Mouse (Mus musculus) layer of hippocampus, postnatal 14 days (tissue): ENCODE results near the gene Fip1l1. TPM values are rescaled to one million over a fixed set of nuclear protein-coding genes. Genes with fewer than 3 reads are reported as not detected.

ENCODE experiments used
- DNase-seq, 2 experiments: peaks; one replicate each; pipeline ENCODE4 v3.0.0; 2021 to 2022; ENCODE audit warnings: low spot score in 2 of 2, mixed read lengths in 1 of 2
- total RNA-seq, 2 experiments: library from RNA; stranded (reverse); gene quantifications; 2 replicates each; pipeline ENCODE4 v1.2.3; 2021

Fip1l1 gene
- total RNA-seq, 2 experiments from 2014 or later: 64.9 to 66.1 TPM

DNA sequence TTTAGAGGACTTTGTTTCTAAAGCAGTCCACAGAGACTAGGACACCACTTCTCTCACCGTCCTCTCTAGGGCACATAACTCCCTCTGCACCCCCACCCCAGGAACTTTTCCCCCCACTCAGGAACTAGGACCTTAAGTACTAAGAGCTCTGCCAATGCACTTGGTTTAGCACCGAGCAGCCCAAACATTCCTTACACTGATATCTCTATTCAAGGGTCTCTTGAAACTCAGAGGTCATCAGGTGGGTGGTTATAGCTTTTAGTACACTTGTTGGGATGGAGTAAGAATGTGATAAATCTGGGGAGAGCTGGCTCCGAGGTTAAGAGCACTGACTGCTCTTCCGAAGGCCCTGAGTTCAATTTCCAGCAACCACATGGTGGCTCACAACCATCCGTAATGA lies 77.5 kb downstream of the Fip1l1 start:
- no peak for DNase-seq

DNA sequence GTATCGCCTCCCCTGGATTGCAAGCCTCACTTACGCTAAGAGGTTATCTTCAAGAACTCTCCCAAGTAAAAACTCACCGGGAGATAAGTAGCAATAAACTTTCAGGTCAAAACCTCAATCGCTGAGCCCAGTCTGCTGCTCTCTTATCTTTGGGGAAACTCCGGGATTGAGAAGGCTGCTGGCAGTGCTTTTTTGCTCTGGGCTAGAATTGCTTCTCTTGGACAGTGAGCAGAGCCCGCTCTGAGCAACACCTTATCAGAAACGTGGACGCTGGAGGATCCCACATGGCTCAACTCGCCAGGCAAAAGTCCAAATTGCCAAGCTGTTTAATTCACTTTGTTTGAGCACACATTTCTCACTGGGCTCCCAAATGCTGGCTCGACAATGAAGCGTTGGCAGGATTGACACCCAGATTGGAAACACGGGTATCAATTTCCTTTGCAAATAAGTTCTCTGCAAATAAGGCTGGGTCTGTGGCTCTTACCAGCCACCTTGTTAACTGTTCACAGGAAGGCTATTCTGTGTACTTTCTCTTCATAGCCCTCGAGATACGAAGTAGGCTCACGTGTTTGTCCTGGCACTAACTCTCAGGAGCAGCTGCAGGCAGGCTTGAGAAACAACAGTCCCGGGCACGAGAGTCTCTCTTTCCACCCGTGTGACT lies 78.4 kb downstream of the Fip1l1 start:
- peak; percentile 19 to 81 for DNase-seq

DNA sequence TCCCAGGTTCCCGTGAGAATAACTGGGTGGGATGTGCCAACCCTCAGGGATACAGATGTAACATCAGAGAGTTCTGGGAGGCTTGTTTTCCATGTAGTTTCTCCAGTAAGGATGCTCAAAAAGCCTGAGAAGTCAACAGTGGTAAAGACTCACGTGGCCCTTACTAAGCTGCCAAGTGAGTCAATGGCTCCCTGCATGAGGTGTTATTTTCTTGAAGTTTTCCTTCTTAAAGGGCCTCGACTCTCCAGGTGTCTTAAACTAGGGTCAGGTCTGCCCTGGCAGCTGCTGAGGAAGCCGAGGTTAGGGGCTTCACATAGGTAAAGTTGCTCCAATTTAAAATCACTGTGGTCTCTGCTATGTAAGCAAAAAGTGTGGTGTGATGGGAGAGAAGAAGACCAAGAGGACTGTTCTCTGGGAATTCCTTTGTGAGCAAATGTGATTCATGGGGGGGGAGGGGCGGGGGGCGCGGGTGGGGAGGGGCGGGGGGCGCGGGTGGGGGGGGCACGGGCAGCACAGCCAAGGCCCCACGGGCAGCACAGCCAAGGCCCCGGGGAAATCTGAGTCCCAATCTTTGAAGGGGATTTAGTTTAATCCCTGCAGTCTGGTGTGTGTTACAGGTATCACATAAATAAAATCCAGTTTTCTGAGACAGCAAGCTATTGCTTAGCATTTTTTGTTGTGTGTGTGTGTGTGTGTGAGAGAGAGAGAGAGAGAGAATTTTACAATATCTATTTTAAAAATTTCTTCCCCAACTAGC lies 82.7 kb downstream of the Fip1l1 start:
- no peak for DNase-seq

DNA sequence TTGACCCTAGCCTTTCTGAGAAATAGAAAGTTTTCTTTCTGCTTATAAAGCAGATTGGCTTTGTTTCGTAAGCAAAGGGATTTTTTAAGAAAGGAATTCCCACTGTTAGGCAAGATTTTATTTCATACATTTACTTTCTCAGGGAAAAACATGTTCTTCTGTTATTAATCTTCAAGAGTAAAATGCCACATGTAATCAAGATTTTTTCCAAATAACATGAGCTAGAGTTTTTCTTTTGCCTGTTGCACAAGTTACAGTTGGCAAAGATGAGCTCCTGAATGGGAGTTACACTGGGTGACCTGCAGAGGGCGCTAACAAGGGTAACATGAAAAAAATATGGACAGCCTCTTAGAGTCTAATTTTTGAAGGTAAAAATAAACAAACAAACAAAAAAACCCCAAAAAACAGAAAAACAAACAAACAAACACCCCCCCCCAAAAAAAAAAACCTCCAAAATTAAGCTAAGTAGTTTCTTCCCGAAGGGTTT lies 83.4 kb downstream of the Fip1l1 start:
- no peak for DNase-seq

DNA sequence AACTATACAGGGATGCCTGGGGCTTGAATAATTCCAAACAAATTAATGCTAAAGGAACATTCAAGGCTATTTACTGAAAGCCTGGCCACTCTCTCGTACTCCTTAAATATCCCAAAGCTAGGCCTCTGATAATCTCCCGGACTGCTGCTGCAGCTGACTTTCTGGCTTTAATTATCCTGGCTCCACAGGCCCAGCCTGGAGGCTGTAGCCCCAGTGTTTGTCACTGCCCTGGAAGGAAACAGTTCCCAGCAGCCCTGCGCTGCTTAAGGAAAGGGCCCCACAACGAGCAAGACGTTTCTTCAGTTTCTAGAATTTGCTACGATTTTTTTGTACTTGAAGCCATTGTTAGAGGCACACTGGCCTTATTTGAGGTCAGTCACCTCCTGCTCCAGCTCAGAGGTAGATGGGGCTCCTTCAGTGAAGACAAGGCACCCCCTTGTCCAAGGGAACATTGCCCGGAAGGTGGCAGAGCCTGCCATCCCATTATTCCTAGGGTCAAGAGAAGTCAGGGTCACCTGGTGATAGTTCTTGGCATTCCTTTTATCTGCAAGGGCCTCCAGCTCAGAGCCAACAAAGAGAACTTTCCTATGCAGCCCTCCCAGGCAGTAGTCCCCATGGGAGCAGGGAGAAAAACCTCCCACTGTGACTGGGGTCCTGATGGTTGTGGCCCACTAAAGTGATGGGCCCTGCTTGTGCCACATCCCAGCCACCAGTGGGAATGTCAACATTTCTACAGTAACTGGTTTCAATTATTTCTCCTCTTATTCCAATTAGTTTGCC lies 86.6 kb downstream of the Fip1l1 start:
- no peak for DNase-seq

DNA sequence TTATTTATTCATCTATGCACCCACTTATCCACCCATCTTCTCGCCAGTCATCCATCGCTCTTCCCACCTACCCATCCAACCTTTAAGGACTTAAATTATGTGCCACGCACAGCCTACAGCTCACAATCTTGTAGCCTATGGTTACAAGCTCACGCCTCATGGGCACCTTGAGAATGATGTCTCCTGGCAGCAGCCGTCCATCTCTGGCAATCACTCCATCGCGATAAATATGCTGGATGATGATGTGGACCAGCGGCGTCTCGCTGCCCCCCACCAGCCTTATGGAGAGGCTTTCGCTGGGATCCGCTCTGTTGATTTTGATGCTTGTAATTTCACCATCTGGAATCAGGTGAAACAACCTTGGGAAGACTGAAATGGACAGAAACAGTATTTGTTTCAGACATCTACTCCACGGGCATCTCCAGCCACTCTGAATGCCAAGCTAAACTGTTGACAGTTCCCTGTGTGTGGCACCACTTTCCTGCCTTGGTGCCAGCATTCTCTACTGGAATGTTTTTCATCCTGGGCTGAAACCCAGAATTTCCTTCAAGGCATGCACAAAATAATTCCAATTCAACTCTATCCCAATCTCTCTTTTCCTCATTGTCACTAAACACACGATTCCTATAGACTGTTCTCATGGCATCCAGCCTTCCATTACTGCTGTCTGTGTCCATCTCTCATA lies 88.2 kb downstream of the Fip1l1 start:
- DNase-seq: peak in 1 of 2 experiments; percentile 28

DNA sequence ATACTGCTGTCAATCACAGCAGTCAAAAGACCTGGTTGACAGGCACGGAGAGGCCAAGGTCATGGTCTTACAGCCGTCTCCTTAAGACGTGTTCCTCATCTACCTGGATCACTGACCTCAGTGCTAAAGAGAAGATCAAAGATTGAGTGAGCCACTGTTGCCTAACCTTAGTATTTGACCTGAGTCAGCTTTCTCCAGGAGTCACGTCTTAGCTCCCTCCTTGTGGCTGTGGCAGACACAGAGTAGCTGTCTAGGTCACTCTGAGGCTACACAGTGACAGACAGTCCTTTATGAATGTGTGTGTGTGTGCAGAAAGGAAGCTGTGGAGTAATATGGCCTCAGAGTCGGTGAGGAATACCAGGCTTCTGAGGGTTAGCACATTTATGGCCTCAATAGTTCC lies 89.1 kb downstream of the Fip1l1 start:
- no peak for DNase-seq

DNA sequence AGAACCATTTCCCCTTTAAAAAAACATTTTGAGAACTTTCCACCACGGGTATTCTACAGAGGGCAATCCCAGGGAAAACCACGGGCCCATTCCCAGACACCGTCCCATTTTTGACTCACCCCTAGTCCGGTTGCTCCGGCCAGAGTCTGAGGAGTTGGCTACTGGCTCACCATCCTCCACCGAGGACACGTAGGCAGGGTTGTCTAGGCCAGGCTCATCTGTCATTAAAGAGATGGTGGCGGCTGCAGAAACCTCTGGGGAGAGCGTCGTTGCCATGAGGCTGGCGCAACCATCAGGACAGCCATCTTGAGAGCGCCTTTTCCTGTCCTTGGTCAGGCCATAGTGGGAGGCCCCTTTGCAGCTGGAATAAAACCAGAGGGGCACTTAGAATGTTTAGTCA lies 92.8 kb downstream of the Fip1l1 start:
- DNase-seq: no peak

DNA sequence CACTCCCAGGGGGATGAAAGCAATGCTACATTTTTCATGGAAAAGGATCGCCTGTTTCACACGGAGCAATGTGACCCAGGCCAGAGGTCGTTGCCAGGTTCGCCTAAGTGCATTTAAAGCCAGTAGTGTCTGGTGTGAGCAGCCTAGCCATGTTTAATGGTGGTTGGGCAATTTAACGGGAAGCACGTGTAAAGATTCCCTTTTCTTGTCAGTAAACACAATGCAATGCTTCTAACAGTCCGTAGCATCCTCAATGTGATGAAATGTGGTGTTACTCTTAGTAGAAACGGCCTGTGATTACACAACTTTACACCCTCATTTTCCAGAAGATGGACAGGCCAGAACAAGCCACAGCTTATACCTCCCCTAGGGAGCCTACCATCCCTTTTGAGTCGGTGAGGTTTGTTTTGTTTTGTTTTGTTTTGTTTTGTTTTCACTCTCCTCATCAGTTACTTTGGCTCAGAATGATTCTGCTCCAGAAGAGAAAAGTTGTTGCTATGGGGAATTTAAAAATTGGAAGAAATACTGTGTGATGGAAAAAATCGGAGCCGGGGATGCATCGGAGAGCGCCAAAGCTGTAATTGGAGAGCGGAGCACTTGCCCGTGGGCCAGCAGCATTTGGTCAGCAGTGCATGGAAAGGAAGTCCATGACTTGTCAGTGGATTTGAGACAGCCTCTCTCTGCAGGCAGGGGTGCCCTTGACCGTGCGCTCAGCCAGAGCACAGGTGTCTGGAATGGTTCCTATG lies 97.3 kb downstream of the Fip1l1 start:
- peak in 1 of 2 experiments; percentile 6 for DNase-seq

DNA sequence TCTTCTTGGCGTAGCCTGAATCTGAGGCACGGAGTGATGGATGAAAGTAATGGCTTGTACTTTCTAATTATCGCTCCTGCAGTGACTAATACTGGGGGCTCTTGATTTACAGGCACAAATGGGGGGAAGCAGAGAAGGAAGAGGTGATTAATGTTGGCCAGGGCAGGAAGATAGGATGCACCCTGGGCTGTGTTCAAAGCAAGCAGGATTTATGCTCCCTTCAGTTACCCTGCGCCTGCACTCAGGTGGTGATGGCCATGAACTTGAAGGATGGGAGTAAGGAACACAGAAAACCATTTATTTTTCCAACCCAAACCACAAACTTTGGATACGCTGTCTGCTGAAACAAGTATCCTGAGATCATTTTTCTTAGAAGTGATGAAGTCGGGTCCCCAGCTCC lies 98.2 kb downstream of the Fip1l1 start:
- DNase-seq: no peak

DNA sequence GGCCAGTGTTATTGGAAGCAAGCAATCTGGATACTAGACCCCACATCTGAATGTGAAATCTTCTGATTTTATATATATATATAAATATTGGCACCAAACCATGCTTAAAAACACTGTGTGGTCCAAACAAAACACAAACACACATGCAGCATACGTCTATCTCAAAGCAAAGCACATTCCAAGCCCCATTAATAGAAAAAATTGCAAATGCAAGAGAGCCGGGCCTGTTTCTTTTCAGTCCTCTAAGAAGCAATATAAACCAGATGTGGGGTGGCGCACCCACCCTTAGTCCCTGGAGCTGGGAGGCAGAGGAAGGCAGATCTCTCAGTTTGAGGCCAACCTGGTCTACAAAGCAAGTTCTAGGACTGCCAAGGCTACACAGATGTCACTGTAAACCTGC lies 99.1 kb downstream of the Fip1l1 start:
- no peak for DNase-seq

DNA sequence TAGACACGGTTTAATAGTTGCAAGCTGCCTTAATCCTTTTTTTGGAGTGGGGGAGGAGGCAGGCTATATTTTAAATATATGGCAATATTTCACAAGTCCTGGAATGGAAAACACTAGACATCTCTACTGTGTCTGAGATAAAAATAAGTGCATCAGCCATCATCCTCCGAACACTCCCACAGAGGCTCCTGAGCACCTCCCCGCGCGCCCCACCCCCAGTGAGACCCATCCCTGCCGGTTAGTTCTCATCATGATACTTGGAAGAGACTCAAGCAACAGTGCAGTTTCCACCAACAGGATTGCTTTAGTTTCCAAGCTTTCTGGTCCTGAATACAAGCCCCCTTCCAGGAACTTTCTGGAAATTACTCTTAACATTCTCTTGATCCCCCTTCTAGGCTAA lies 104.3 kb downstream of the Fip1l1 start:
- no peak for DNase-seq

DNA sequence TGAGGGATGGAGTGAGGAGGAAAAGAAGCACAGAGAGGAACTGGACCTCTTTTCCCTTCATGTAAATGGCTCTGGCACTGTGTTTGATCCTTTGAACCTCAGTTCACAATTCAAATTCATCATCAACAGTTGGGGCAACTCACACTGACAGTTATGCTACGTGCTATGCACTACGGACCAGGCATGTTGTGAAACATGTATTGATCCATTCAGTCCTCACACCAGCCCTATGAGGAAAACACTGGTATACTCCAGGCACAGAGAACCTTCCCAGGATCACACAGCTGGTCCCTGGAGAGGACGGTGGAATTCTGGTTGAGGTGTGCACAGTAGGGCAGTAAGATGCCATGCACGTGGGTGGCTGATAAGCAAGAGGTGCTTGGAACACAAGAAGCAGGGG lies 105.3 kb downstream of the Fip1l1 start:
- DNase-seq: no peak

DNA sequence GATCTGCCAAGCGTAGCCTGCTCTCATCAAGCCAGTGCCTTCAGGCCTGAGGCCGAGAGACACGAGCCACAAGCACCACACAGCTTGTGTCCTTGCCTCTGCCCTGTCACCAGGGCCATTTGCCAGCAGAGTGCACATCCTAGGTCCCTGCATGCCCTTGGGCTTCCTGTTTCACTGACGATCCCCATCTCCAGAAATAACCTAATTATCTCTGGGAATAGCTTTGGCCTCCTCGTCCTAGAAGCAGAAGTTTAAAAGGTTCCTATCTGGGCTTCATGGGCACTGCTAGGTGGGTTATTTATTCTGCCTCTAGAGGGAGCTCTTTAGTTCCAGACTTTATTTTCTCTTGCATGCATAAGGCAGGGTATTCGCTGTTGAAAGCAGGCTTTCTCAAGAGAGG lies 105.8 kb downstream of the Fip1l1 start:
- DNase-seq: peak in 1 of 2 experiments; percentile 54

DNA sequence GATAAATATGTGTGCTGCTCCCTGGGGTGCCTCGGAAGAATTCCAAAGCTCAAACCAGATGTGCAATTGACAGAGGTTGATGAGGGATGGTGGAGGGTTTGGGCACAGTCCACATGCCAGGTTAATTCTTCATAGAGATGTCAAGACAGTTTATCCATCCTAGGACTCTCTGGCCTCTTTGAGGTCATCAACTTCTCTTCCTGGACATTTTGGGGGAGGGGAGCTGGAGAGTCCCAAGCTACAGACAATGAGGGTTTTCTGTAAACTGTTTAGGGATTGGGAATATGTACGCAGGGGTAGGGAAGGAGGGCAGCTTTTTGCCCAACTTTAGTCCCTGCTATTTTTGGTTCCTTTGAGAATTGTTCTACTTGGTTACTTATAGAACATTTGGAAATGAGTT lies 107.0 kb downstream of the Fip1l1 start:
- DNase-seq: no peak

DNA sequence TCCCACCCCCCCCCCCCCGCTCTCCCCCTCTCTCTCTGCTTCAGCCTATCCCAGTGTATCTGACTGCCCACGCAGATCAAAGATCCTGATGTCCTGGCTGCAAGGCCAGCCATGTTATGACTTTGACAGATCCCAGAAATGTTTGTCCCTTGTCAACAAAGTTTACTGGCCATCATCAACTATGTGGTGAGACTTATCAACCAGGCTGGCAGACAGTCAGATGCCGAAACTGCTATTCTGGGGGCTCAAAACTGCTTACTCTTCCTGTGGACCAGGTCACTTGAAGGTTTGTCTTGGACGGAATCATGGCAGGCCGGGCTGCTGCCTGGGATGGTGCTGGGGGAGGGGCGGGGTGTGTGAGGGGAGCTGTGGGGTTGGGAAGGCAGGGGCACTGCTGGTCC lies 112.3 kb downstream of the Fip1l1 start:
- DNase-seq: no peak

DNA sequence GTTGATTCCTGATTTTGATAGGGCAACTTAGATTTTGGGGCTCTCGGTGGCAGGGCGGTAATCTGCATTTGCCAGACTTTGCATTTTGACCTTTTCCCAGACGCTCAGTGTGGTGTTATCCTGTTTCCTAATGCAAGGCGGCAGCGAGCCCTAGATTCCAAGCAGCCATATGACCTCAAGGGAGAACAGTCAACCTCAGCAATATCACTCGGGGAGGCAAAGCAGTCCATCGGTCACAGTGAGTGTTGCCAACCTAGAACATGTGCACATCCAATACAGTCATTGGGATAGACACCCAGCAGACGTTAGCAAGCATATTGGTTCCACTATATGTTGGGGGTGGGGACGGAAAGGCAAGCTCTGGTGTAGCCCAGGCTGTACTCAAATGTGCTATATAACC lies 113.0 kb downstream of the Fip1l1 start:
- no peak for DNase-seq
